Mouse (Mus musculus) neural tube, embryonic 10.5 days (tissue): ENCODE results near the gene Acsl6.
A peak's percentile ranks its signal among the peaks of the same experiment; 100 is the strongest.
"Not testable (repeated sequence)": the region's sequence is repeated elsewhere in the genome, so short reads cannot be mapped to it uniquely, and the experiment has no call there.

Experiments
- DNase-seq: peaks from one replicate; pipeline ENCODE4 v3.0.0-alpha.2; 2017; ENCODE audit warnings: low spot score; ENCODE audit errors: extremely low spot score

Gene Acsl6

GRCm38 (mm10) chr11:54390386-54390785 is 86.8 kb downstream of the Acsl6 start:
- DNase-seq = peak; percentile 23

DNA sequence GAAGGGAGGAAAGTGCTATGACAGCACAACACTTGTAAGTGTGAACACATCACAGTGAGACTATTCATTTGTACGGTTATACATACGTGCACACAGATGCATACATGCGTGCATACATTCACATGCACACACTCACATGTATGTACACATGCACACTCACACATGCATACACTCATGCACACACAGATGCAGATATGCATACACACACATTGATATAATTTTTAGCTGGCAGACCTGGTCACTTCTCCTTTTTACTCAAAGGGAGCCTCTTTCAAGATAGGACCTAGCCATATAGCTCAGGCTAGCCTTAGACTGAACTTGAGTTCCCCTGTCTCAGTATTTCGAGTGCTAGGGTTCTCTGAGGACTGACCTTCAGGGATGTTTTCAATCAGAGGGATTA is 87.7 kb downstream of the Acsl6 start:
- DNase-seq = no peak

GRCm38 (mm10) chr11:54396686-54397085 is 93.1 kb downstream of the Acsl6 start:
- DNase-seq = no peak

GRCm38 (mm10) chr11:54398058-54398457 is 94.5 kb downstream of the Acsl6 start:
- no peak for DNase-seq

- DNase-seq = not testable (repeated sequence)
These were observed 97.2 kb downstream of the Acsl6 start for GRCm38 (mm10) chr11:54400803-54401202.

DNA sequence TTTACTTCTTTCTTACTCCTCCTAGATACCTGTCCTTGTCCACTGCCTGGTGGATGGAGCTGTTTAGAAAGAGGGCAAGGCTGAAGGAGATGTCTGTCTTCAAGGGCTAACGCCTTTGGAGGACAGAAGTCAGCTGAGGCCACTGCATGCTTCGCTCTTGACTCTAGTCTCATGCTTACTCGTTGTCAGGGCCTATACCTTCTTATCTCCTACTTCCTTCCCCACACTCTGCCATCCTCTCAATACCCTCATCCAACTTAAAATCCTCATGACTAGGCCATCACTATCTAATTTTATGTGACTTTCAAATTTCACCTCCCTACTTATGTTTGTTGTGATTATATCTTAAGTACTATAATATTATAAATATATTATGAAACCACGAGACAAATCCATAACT is 101.3 kb downstream of the Acsl6 start:
- DNase-seq = no peak

DNA sequence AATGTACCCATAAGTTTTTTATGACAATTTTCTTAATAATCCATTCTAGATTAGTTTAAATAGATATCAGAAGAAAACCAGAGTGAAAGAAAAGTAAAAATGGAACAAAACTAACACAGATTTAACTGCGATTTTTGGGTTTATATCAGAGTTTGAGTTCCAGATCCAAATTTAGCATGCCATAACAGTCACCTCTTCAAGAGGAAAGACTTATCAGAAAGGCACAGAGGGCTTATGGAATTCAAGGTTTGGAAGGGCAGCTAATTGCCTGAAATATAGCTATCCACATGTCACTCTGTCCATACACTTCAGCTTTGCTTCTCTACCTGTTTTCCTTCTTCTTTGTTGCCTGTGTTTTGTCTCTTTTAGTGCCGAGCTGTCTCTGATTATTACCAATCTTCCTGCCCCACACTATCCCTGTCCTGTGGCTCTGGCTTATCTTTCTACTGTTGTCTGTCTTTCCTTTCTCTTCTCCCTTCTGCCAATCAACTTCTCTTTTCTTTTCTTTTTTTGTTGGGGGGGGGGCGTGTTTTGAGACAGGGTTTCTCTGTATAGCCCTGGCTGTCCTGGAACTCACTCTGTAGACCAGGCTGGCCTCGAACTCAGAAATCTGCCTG is 103.4 kb downstream of the Acsl6 start:
- no peak for DNase-seq

DNA sequence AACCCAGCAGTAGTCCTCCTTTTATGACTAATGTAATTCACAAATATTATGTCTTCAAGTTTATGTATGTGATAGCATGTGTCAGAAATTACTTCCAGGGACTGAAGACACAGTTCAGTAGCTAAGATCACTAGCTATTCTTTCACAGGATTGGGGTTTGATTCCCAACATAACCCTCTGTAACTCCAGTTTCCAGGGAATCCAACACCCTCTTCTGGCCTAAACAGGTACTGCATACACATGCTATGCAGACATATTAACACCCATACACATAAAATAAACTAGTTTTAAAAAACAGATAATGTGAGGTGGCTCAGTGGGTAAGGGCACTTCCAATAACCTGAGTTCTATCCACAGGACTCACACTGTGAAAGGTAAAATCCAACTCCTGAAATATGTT is 107.0 kb downstream of the Acsl6 start:
- DNase-seq = no peak

DNA sequence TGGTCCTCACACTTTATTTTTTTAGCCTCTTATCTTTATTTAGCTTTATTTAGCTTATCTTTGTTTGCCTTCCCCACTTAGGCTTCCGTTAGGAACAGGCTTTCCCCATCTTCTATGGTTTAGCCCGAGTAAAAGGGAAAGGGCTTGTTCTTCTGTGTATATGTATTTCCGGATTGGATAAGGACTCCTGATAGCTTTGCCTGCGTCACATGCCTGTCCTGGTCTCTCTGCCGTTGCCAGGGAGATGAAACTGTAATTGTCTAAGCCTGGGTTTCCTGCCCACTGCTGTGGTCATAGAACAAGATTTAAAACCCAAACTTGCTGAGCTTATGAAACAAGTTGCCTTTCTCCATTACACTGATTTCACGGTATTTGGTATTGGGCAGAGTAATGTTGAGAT is 109.4 kb downstream of the Acsl6 start:
- no peak for DNase-seq
